Mouse (Mus musculus) kidney, adult 2 months (tissue): ENCODE measurements at regions not wholly inside any gene's neighbourhood (a gene's known extent, or its start where the extent isn't known, plus 50 kb on each side); places are given as distances from the start of the nearest gene placed in this dataset.

Source experiments
- DNase-seq: peaks from one replicate; pipeline ENCODE4 v3.0.0; 2021
- H3K27ac ChIP-seq: fragments of 200-500 bp; 2 replicates; pipeline ENCODE4 v1.5.1; 2012; ENCODE audit warnings: low read depth, low read length, control low read depth, inconsistent platforms; ENCODE audit not compliant: insufficient read depth
- H3K27me3 ChIP-seq: fragments of 200-500 bp; replicated peaks from 2 replicates; pipeline ENCODE4 v1.6.1; 2012; ENCODE audit warnings: mild to moderate bottlenecking, moderate library complexity, low read length, inconsistent platforms; ENCODE audit not compliant: control insufficient read depth, insufficient read depth
- H3K36me3 ChIP-seq: fragments of 200-500 bp; 2 replicates; pipeline ENCODE4 v1.6.1; 2012; ENCODE audit warnings: mild to moderate bottlenecking, moderate library complexity, low read length, inconsistent platforms; ENCODE audit not compliant: control insufficient read depth, insufficient read depth
- H3K4me1 ChIP-seq: fragments of 200-500 bp; 2 replicates; pipeline ENCODE4 v1.6.1; 2011; ENCODE audit warnings: low read length; ENCODE audit not compliant: control insufficient read depth, insufficient read depth
- H3K4me3 ChIP-seq: fragments of 200-500 bp; 2 replicates; pipeline ENCODE4 v1.5.1; 2011; ENCODE audit warnings: mild to moderate bottlenecking, low read depth, low read length, control low read depth; ENCODE audit not compliant: insufficient read depth
- CTCF ChIP-seq: fragments of 200-500 bp; conservative IDR thresholded peaks from 2 replicates; pipeline ENCODE4 v1.5.1; 2011; ENCODE audit warnings: low read depth, mild to moderate bottlenecking, control low read depth, low read length, moderate library complexity, mixed read lengths; ENCODE audit not compliant: insufficient read depth, insufficient read length
- POLR2A ChIP-seq: fragments of 200-500 bp; IDR thresholded peaks from one replicate; pipeline ENCODE4 v1.6.1; 2011; ENCODE audit warnings: low read depth, low read length, control low read depth
- WGBS: fragments of 180-500 bp; shearing (Covaris S2); methylation state at CpG from one replicate; pipeline ENCODE4 v1.1.7; 2018; 5-methylcytosine and 5-hydroxymethylcytosine counted together

GRCm38 (mm10) chr2:178557934-178558333, 127.6 kb downstream of the Cdh26 start:
- H3K4me3 ChIP-seq: no peak overlapping the region
- TF ChIP-seq CTCF (no peak), POLR2A (no peak)
- 43% methylated on average over 9 of the region's 9 CpGs for WGBS
- DNase-seq: no peak
- no peaks in the 10 kb centered on the region for H3K27me3 ChIP-seq
- no peaks in the 10 kb centered on the region for H3K4me1 ChIP-seq
- H3K27ac ChIP-seq: no peak overlapping the region
- no peaks in the 10 kb centered on the region for H3K36me3 ChIP-seq

GRCm38 (mm10) chr2:178563287-178563686, 133.0 kb downstream of the Cdh26 start:
- no peak for TF ChIP-seq CTCF
- TF ChIP-seq POLR2A: no peak
- no peaks in the 10 kb centered on the region for H3K36me3 ChIP-seq

GRCm38 (mm10) chr2:178565368-178565818, 135.1 kb downstream of the Cdh26 start:
- H3K27ac ChIP-seq: no peak overlapping the region
- 53% methylated on average over 8 of the region's 8 CpGs for WGBS
- peak; percentile 49 for DNase-seq

More at GRCm38 (mm10) chr2:178563287-178563686, 133.0 kb downstream of the Cdh26 start:
- Histone ChIP-seq H3K4me3 (no peak overlapping the region), H3K27ac (no peak overlapping the region), H3K4me1 (no peaks in the 10 kb centered on the region), H3K27me3 (no peaks in the 10 kb centered on the region)
- WGBS: 88% methylated on average over 7 of the region's 7 CpGs
- no peak for DNase-seq

GRCm38 (mm10) chr2:178567493-178567892, 137.2 kb downstream of the Cdh26 start:
- no peak for DNase-seq
- 74% methylated on average over 7 of the region's 7 CpGs for WGBS
- Histone ChIP-seq H3K4me3 (no peak overlapping the region), H3K4me1 (no peaks in the 10 kb centered on the region), H3K36me3 (no peaks in the 10 kb centered on the region), H3K27ac (no peak overlapping the region), H3K27me3 (no peaks in the 10 kb centered on the region)
- no peak for TF ChIP-seq POLR2A
- TF ChIP-seq CTCF: no peak

More at GRCm38 (mm10) chr2:178565368-178565818, 135.1 kb downstream of the Cdh26 start:
- no peaks in the 10 kb centered on the region for H3K4me1 ChIP-seq
- H3K36me3 ChIP-seq: no peaks in the 10 kb centered on the region
- H3K4me3 ChIP-seq: no peak overlapping the region
- no peaks in the 10 kb centered on the region for H3K27me3 ChIP-seq
- no peak for TF ChIP-seq CTCF
- no peak for TF ChIP-seq POLR2A

- Histone ChIP-seq H3K4me3 (no peak overlapping the region), H3K4me1 (no peaks in the 10 kb centered on the region), H3K27ac (no peak overlapping the region), H3K27me3 (no peaks in the 10 kb centered on the region), H3K36me3 (no peaks in the 10 kb centered on the region)
- TF ChIP-seq POLR2A: no peak
- TF ChIP-seq CTCF: no peak
- DNase-seq: no peak
- 74% methylated on average over 5 of the region's 5 CpGs for WGBS
These were observed 142.0 kb downstream of the Cdh26 start for GRCm38 (mm10) chr2:178572301-178572700.

- no peak for TF ChIP-seq POLR2A
- peak; percentile 35 for TF ChIP-seq CTCF
- 28% methylated on average over 4 of the region's 4 CpGs for WGBS
- Histone ChIP-seq H3K4me3 (no peak overlapping the region), H3K27me3 (no peaks in the 10 kb centered on the region), H3K27ac (no peak overlapping the region), H3K36me3 (no peaks in the 10 kb centered on the region), H3K4me1 (no peaks in the 10 kb centered on the region)
- DNase-seq: peak; percentile 78
These were observed 144.5 kb downstream of the Cdh26 start for GRCm38 (mm10) chr2:178574859-178575258.

- Histone ChIP-seq H3K27me3 (no peaks in the 10 kb centered on the region), H3K4me3 (no peak overlapping the region), H3K36me3 (no peaks in the 10 kb centered on the region), H3K4me1 (no peaks in the 10 kb centered on the region), H3K27ac (no peak overlapping the region)
- WGBS: 44% methylated on average over 6 of the region's 6 CpGs
- no peak for TF ChIP-seq POLR2A
- no peak for TF ChIP-seq CTCF
- no peak for DNase-seq
These were observed 145.1 kb downstream of the Cdh26 start for GRCm38 (mm10) chr2:178575403-178575802.

- H3K27me3 ChIP-seq: no peaks in the 10 kb centered on the region
- TF ChIP-seq POLR2A (no peak), CTCF (no peak)
- H3K4me3 ChIP-seq: no peak overlapping the region
- WGBS: 74% methylated on average over 7 of the region's 7 CpGs
- H3K36me3 ChIP-seq: no peaks in the 10 kb centered on the region
- no peaks in the 10 kb centered on the region for H3K4me1 ChIP-seq
- no peak overlapping the region for H3K27ac ChIP-seq
- no peak for DNase-seq
These were observed 145.7 kb downstream of the Cdh26 start for GRCm38 (mm10) chr2:178576067-178576466.
